Mouse (Mus musculus) megakaryocyte, embryonic 14.5 days (primary cell): Measurements from ENCODE around the gene Dnah2. TPM values are rescaled to one million over a fixed set of nuclear protein-coding genes. Genes with fewer than 3 reads are reported as not detected.
A peak's percentile ranks its signal among the peaks of the same experiment; 100 is the strongest.

Experiments
- H3K27me3 ChIP-seq: replicated peaks from 2 replicates; pipeline ENCODE3; 2012; ENCODE audit warnings: inconsistent platforms
- H3K36me3 ChIP-seq: replicated peaks from 2 replicates; pipeline ENCODE3; 2012; ENCODE audit warnings: low read length, inconsistent platforms, mixed read lengths
- H3K4me1 ChIP-seq: 2 replicates; pipeline ENCODE4 v1.6.1; 2012; ENCODE audit warnings: inconsistent platforms
- H3K4me3 ChIP-seq: replicated peaks from 2 replicates; pipeline ENCODE3; 2012; ENCODE audit warnings: moderate library complexity, mild to moderate bottlenecking, inconsistent platforms
- H3K9me3 ChIP-seq: 2 replicates; pipeline ENCODE4 v1.6.1; 2012; ENCODE audit warnings: inconsistent platforms
- FLI1 ChIP-seq: IDR thresholded peaks from 2 replicates; pipeline ENCODE4 v1.6.1; 2012; ENCODE audit warnings: low read length, inconsistent platforms, mixed read lengths
- GATA1 ChIP-seq: IDR thresholded peaks from 3 replicates; pipeline ENCODE4 v1.6.1; 2012; ENCODE audit warnings: mixed read lengths, low read length, inconsistent platforms, borderline replicate concordance
- polyA plus RNA-seq: library from polyadenylated mRNA; stranded (reverse); fragments of >175 nt; gene quantifications from 2 replicates; pipeline ENCODE4 v1.2.3, GENCODE M21; 2012; ENCODE audit warnings: low replicate concordance; ENCODE audit not compliant: insufficient read depth

The Dnah2 gene
- polyA plus RNA-seq, 1 experiment, result 0.95 TPM

- Histone ChIP-seq H3K27me3 (peaks cover 62% of the 10 kb centered on the region), H3K4me1 (peaks cover 5% of the 10 kb centered on the region)
- TF ChIP-seq FLI1 (no peak), GATA1 (no peak)
These were observed 96.6 kb downstream of the Dnah2 start for GRCm38 (mm10) chr11:69452114-69452867.

GRCm38 (mm10) chr11:69447299-69447698 is 101.6 kb downstream of the Dnah2 start:
- Histone ChIP-seq H3K27me3 (peaks cover 57% of the 10 kb centered on the region), H3K4me1 (peaks cover 4% of the 10 kb centered on the region), H3K9me3 (peaks cover 9% of the 10 kb centered on the region), H3K4me3 (no peak overlapping the region), H3K36me3 (no peaks in the 10 kb centered on the region)
- TF ChIP-seq FLI1 (no peak), GATA1 (no peak)

More at GRCm38 (mm10) chr11:69452114-69452867, 96.6 kb downstream of the Dnah2 start:
- Histone ChIP-seq H3K4me3 (no peak overlapping the region), H3K9me3 (no peaks in the 10 kb centered on the region), H3K36me3 (no peaks in the 10 kb centered on the region)

GRCm38 (mm10) chr11:69443328-69443727 is 105.6 kb downstream of the Dnah2 start:
- TF ChIP-seq FLI1 (no peak), GATA1 (no peak)
- H3K4me3 ChIP-seq, result no peak overlapping the region
- no peaks in the 10 kb centered on the region for H3K36me3 ChIP-seq
- peaks cover 8% of the 10 kb centered on the region; the same call in 1 of the 2 replicates for H3K4me1 ChIP-seq
- peaks cover 45% of the 10 kb centered on the region for H3K27me3 ChIP-seq
- peaks cover 9% of the 10 kb centered on the region for H3K9me3 ChIP-seq

GRCm38 (mm10) chr11:69437291-69437690 is 111.6 kb downstream of the Dnah2 start:
- TF ChIP-seq FLI1 (no peak), GATA1 (no peak)
- H3K9me3 ChIP-seq, result no peaks in the 10 kb centered on the region
- H3K4me3 ChIP-seq, result no peak overlapping the region
- H3K36me3 ChIP-seq, result no peaks in the 10 kb centered on the region
- H3K4me1 ChIP-seq, result peaks cover 15% of the 10 kb centered on the region
- H3K27me3 ChIP-seq, result peaks cover 66% of the 10 kb centered on the region

- no peak for TF ChIP-seq GATA1
- TF ChIP-seq FLI1, result no peak
- Histone ChIP-seq H3K4me1 (peaks cover 23% of the 10 kb centered on the region), H3K9me3 (no peaks in the 10 kb centered on the region), H3K27me3 (peaks cover 56% of the 10 kb centered on the region), H3K4me3 (no peak overlapping the region), H3K36me3 (no peaks in the 10 kb centered on the region)
These were observed 115.7 kb downstream of the Dnah2 start for GRCm38 (mm10) chr11:69433189-69433588.

- TF ChIP-seq GATA1 (no peak), FLI1 (no peak)
- Histone ChIP-seq H3K27me3 (peaks cover 53% of the 10 kb centered on the region), H3K36me3 (no peaks in the 10 kb centered on the region)
These were observed 116.3 kb downstream of the Dnah2 start for GRCm38 (mm10) chr11:69432640-69432982.

GRCm38 (mm10) chr11:69431829-69432639 is 116.9 kb downstream of the Dnah2 start:
- TF ChIP-seq FLI1, result no peak
- no peaks in the 10 kb centered on the region for H3K36me3 ChIP-seq
- H3K9me3 ChIP-seq, result no peaks in the 10 kb centered on the region
- H3K4me1 ChIP-seq, result peaks cover 18% of the 10 kb centered on the region
- no peak overlapping the region for H3K4me3 ChIP-seq
- peaks cover 47% of the 10 kb centered on the region for H3K27me3 ChIP-seq

More at GRCm38 (mm10) chr11:69432640-69432982, 116.3 kb downstream of the Dnah2 start:
- Histone ChIP-seq H3K4me1 (peaks cover 22% of the 10 kb centered on the region), H3K9me3 (no peaks in the 10 kb centered on the region), H3K4me3 (no peak overlapping the region)

GRCm38 (mm10) chr11:69430631-69431030 is 118.3 kb downstream of the Dnah2 start:
- TF ChIP-seq FLI1 (no peak), GATA1 (no peak)
- Histone ChIP-seq H3K9me3 (no peaks in the 10 kb centered on the region), H3K4me1 (peaks cover 24% of the 10 kb centered on the region), H3K4me3 (no peak overlapping the region), H3K36me3 (no peaks in the 10 kb centered on the region), H3K27me3 (peaks cover 33% of the 10 kb centered on the region)

- H3K4me1 ChIP-seq, result peaks cover 26% of the 10 kb centered on the region
- no peak for TF ChIP-seq FLI1
- no peak for TF ChIP-seq GATA1
These were observed 119.6 kb downstream of the Dnah2 start for GRCm38 (mm10) chr11:69429313-69429712.

GRCm38 (mm10) chr11:69428751-69429150 is 120.2 kb downstream of the Dnah2 start:
- Histone ChIP-seq H3K36me3 (no peaks in the 10 kb centered on the region), H3K4me3 (no peak overlapping the region), H3K9me3 (no peaks in the 10 kb centered on the region), H3K4me1 (peaks cover 31% of the 10 kb centered on the region), H3K27me3 (peaks cover 17% of the 10 kb centered on the region)
- no peak for TF ChIP-seq FLI1
- no peak for TF ChIP-seq GATA1

More at GRCm38 (mm10) chr11:69429313-69429712, 119.6 kb downstream of the Dnah2 start:
- H3K27me3 ChIP-seq, result peaks cover 21% of the 10 kb centered on the region
- peak overlapping the region; percentile 31 for H3K4me3 ChIP-seq
- no peaks in the 10 kb centered on the region for H3K36me3 ChIP-seq
- no peaks in the 10 kb centered on the region for H3K9me3 ChIP-seq
